Mouse (Mus musculus) limb, embryonic 14.5 days (tissue): ENCODE measurements around the gene Trak1. TPM values are rescaled to one million over a fixed set of nuclear protein-coding genes. Genes with fewer than 3 reads are reported as not detected.
A peak's percentile ranks its signal among the peaks of the same experiment; 100 is the strongest.

ENCODE experiments used
- ATAC-seq: fragments of 200-750 bp; cut with Nextera tagmentation; 2 replicates; pipeline ENCODE4 v1.8.0; 2017; ENCODE audit warnings: low read depth, moderate number of reproducible peaks, moderate TSS enrichment; ENCODE audit not compliant: low FRiP score
- DNase-seq: peaks from one replicate; pipeline ENCODE4 v3.0.0-alpha.2; 2015; ENCODE audit warnings: low spot score
- H3K27ac ChIP-seq: fragments of 300-500 bp; sonication (generic); replicated peaks from 2 replicates; pipeline ENCODE4 v1.5.1; 2014; ENCODE audit warnings: low read depth, mild to moderate bottlenecking, low read length, moderate library complexity, mixed read lengths
- H3K27me3 ChIP-seq: fragments of 300-500 bp; sonication (generic); 2 replicates; pipeline ENCODE4 v1.6.1; 2014; ENCODE audit warnings: low read length, mixed read lengths; ENCODE audit not compliant: control insufficient read depth, insufficient read depth
- H3K36me3 ChIP-seq: fragments of 300-500 bp; sonication (generic); 2 replicates; pipeline ENCODE4 v1.6.1; 2014; ENCODE audit warnings: mild to moderate bottlenecking, low read length, moderate library complexity, mixed read lengths; ENCODE audit not compliant: control insufficient read depth, insufficient read depth
- H3K4me1 ChIP-seq: fragments of 300-500 bp; sonication (generic); 2 replicates; pipeline ENCODE4 v1.6.1; 2014; ENCODE audit warnings: antibody characterized with exemption, low read length, mixed read lengths; ENCODE audit not compliant: control insufficient read depth, insufficient read depth
- H3K4me2 ChIP-seq: fragments of 300-500 bp; sonication (generic); replicated peaks from 2 replicates; pipeline ENCODE4 v1.6.1; 2014; ENCODE audit warnings: low read depth, mild to moderate bottlenecking, low read length, moderate library complexity; ENCODE audit not compliant: severe bottlenecking
- H3K4me3 ChIP-seq: fragments of 300-500 bp; sonication (generic); replicated peaks from 2 replicates; pipeline ENCODE4 v1.5.1; 2014; ENCODE audit warnings: low read length
- H3K9ac ChIP-seq: fragments of 300-500 bp; sonication (generic); 2 replicates; pipeline ENCODE4 v1.6.1; 2014; ENCODE audit warnings: mild to moderate bottlenecking, low read depth, low read length, moderate library complexity; ENCODE audit not compliant: severe bottlenecking
- H3K9me3 ChIP-seq: fragments of 300-500 bp; sonication (generic); 2 replicates; pipeline ENCODE4 v1.6.1; 2016; ENCODE audit warnings: low read length; ENCODE audit not compliant: control insufficient read depth
- POLR2A ChIP-seq: fragments of 200-500 bp; IDR thresholded peaks from 2 replicates; pipeline ENCODE4 v1.8.0; 2012; ENCODE audit warnings: inconsistent platforms, mild to moderate bottlenecking, moderate library complexity, borderline replicate concordance; ENCODE audit not compliant: insufficient read depth, insufficient read length; ENCODE audit errors: extremely low read depth
- WGBS: fragments of 180-500 bp; shearing (Covaris S2); extraction: QIAGEN DNeasy Blood & Tissue Kit; methylation state at CpG from one replicate; pipeline ENCODE4 v1.1.7; 2014; 5-methylcytosine and 5-hydroxymethylcytosine counted together
- polyA plus RNA-seq, 2 experiments: library from polyadenylated mRNA; depleted of rRNA in 1 of 2; stranded (reverse) in 1 of 2; unstranded in 1 of 2; fragments of >200 nt; fragmentation: Nextera tagmentation in 1 of 2; extraction: Ambion mirVana in 1 of 2; gene quantifications; 2 replicates each; pipeline versions ENCODE4 v1.2.1 to v1.2.3; 2012 to 2014

The Trak1 gene
- polyA plus RNA-seq, 2 experiments: 20.8 to 31.2 TPM

- Histone ChIP-seq H3K9ac (no peak overlapping the region), H3K4me1 (peaks cover 34% of the 10 kb centered on the region), H3K9me3 (no peaks in the 10 kb centered on the region), H3K27me3 (no peaks in the 10 kb centered on the region), H3K27ac (no peak overlapping the region), H3K4me2 (no peak overlapping the region), H3K36me3 (no peaks in the 10 kb centered on the region), H3K4me3 (no peak overlapping the region)
- DNase-seq (no peak), ATAC-seq (no peak)
- TF ChIP-seq POLR2A: no peak
- 55% methylated on average over 4 of the region's 4 CpGs for WGBS
These were observed 76.2 kb downstream of the Trak1 start for GRCm38 (mm10) chr9:121373512-121373911.

- 18% methylated on average over 9 of the region's 9 CpGs for WGBS
- DNase-seq (peak; percentile 86), ATAC-seq (peak; percentile 64; the same call in 1 of the 2 replicates)
- Histone ChIP-seq H3K27me3 (no peaks in the 10 kb centered on the region), H3K27ac (no peak overlapping the region), H3K4me1 (peaks cover 34% of the 10 kb centered on the region), H3K4me3 (no peak overlapping the region), H3K9me3 (no peaks in the 10 kb centered on the region), H3K9ac (peak overlapping the region; percentile 28; the same call in 1 of the 2 replicates), H3K4me2 (no peak overlapping the region), H3K36me3 (no peaks in the 10 kb centered on the region)
- no peak for TF ChIP-seq POLR2A
These were observed 77.0 kb downstream of the Trak1 start for GRCm38 (mm10) chr9:121374076-121374863.

GRCm38 (mm10) chr9:121374864-121375255, 77.6 kb downstream of the Trak1 start:
- Histone ChIP-seq H3K9ac (no peak overlapping the region), H3K27ac (no peak overlapping the region), H3K4me3 (no peak overlapping the region), H3K4me2 (no peak overlapping the region), H3K9me3 (no peaks in the 10 kb centered on the region), H3K27me3 (no peaks in the 10 kb centered on the region), H3K4me1 (peaks cover 32% of the 10 kb centered on the region), H3K36me3 (no peaks in the 10 kb centered on the region)
- DNase-seq (no peak), ATAC-seq (no peak)
- no peak for TF ChIP-seq POLR2A
- WGBS: 84% methylated on average over 5 of the region's 5 CpGs

GRCm38 (mm10) chr9:121376094-121376493, 78.8 kb downstream of the Trak1 start:
- DNase-seq: no peak
- Histone ChIP-seq H3K4me1 (peaks cover 23% of the 10 kb centered on the region), H3K4me3 (no peak overlapping the region), H3K9me3 (no peaks in the 10 kb centered on the region), H3K4me2 (no peak overlapping the region), H3K36me3 (no peaks in the 10 kb centered on the region), H3K27ac (no peak overlapping the region), H3K9ac (no peak overlapping the region), H3K27me3 (no peaks in the 10 kb centered on the region)
- no peak for TF ChIP-seq POLR2A
- no peak for ATAC-seq
- 75% methylated on average over 5 of the region's 5 CpGs for WGBS

- 75% methylated on average over 11 of the region's 11 CpGs for WGBS
- TF ChIP-seq POLR2A: no peak
- DNase-seq (no peak), ATAC-seq (no peak)
- H3K27ac ChIP-seq: no peak overlapping the region
- H3K36me3 ChIP-seq: no peaks in the 10 kb centered on the region
- H3K4me2 ChIP-seq: no peak overlapping the region
- H3K4me1 ChIP-seq: no peaks in the 10 kb centered on the region
- no peaks in the 10 kb centered on the region for H3K9me3 ChIP-seq
- H3K9ac ChIP-seq: no peak overlapping the region
- no peak overlapping the region for H3K4me3 ChIP-seq
- no peaks in the 10 kb centered on the region for H3K27me3 ChIP-seq
These were observed 83.1 kb downstream of the Trak1 start for GRCm38 (mm10) chr9:121380310-121380920.
